Mouse (Mus musculus) liver, embryonic 16.5 days (tissue): ENCODE data around the gene Pum3. TPM values are rescaled to one million over a fixed set of nuclear protein-coding genes. Genes with fewer than 3 reads are reported as not detected.

ENCODE experiments used
- ATAC-seq: fragments of 200-750 bp; cut with Nextera tagmentation; 2 replicates; pipeline ENCODE4 v1.8.0; 2017; ENCODE audit warnings: low read depth, mild to moderate bottlenecking, moderate number of reproducible peaks, moderate library complexity
- H3K27ac ChIP-seq: fragments of 300-500 bp; sonication (generic); 2 replicates; pipeline ENCODE4 v1.5.1; 2014; ENCODE audit warnings: mild to moderate bottlenecking, low read length
- H3K27me3 ChIP-seq: fragments of 300-500 bp; sonication (generic); 2 replicates; pipeline ENCODE4 v1.6.1; 2014; ENCODE audit warnings: low read depth, low read length, mixed read lengths; ENCODE audit not compliant: control insufficient read depth, insufficient read depth
- H3K36me3 ChIP-seq: fragments of 300-500 bp; sonication (generic); 2 replicates; pipeline ENCODE4 v1.6.1; 2014; ENCODE audit warnings: mild to moderate bottlenecking; ENCODE audit not compliant: control insufficient read depth, insufficient read depth
- H3K4me1 ChIP-seq: fragments of 300-500 bp; sonication (generic); 2 replicates; pipeline ENCODE4 v1.6.1; 2014; ENCODE audit warnings: low read depth, low read length, mixed read lengths; ENCODE audit not compliant: control insufficient read depth
- H3K4me2 ChIP-seq: fragments of 300-500 bp; sonication (generic); 2 replicates; pipeline ENCODE4 v1.6.1; 2014; ENCODE audit warnings: low read depth, low read length, mixed read lengths
- H3K4me3 ChIP-seq: fragments of 300-500 bp; sonication (generic); 2 replicates; pipeline ENCODE4 v1.5.1; 2014; ENCODE audit warnings: low read depth, mild to moderate bottlenecking, low read length
- H3K9ac ChIP-seq: fragments of 300-500 bp; sonication (generic); 2 replicates; pipeline ENCODE4 v1.6.1; 2014; ENCODE audit warnings: low read depth, low read length
- H3K9me3 ChIP-seq: fragments of 300-500 bp; sonication (generic); replicated peaks from 2 replicates; pipeline ENCODE4 v1.6.1; 2016; ENCODE audit warnings: low read length; ENCODE audit not compliant: control insufficient read depth
- WGBS: fragments of 180-500 bp; shearing (Covaris S2); extraction: QIAGEN DNeasy Blood & Tissue Kit; methylation state at CpG from one replicate; pipeline ENCODE4 v1.1.7; 2014; ENCODE audit not compliant: insufficient replicate concordance; 5-methylcytosine and 5-hydroxymethylcytosine counted together
- polyA plus RNA-seq: library from polyadenylated mRNA; unstranded; fragments of >200 nt; fragmentation: Nextera tagmentation; extraction: Ambion mirVana; gene quantifications from 2 replicates; pipeline ENCODE4 v1.2.1, GENCODE M21; 2015

The Pum3 gene
- 25.3 and 31.5 TPM in 2 replicates for polyA plus RNA-seq

DNA sequence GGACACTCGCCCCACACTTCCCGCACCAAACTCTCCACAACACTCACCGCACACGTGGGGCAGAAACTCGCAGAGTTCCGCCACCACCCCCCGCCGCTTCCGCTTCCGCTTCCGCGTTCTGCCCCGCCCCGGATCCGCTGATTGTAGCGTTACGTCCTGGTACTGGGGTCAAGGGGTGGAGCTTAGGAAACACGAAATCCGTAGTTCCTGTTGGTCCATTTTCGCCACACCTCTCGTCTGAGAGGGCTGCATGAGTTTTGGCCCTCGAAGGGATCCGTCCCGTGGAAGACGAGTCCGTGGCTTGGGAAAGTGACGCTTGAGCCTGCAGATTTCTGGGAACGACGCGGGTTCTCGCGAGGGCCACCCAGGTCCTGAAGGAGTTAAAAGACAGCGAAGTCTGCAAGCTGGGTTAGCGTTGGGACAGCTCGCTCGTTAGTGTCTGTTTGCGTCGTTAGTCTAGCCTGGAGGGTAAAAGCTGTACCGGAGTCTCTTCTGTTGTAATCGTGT lies at the start of gene Pum3:
Gene Pum3 (minus strand): TSS at position 81 of the 507 bp plus-strand sequence.
- Histone ChIP-seq H3K4me1 (peaks cover 14% of the 10 kb centered on the region), H3K27me3 (no peaks in the 10 kb centered on the region), H3K27ac (peak within 1 kb of the TSS; percentile 90), H3K9ac (peak within 1 kb of the TSS; percentile 70), H3K4me3 (peak within 1 kb of the TSS; percentile 95), H3K9me3 (no peaks in the 10 kb centered on the region), H3K4me2 (peak within 1 kb of the TSS; percentile 86), H3K36me3 (peaks cover 6% of the 10 kb centered on the region; the same call in 1 of the 2 replicates)
- peak; percentile 98 for ATAC-seq
- 0% methylated on average over 40 of the region's 40 CpGs for WGBS

DNA sequence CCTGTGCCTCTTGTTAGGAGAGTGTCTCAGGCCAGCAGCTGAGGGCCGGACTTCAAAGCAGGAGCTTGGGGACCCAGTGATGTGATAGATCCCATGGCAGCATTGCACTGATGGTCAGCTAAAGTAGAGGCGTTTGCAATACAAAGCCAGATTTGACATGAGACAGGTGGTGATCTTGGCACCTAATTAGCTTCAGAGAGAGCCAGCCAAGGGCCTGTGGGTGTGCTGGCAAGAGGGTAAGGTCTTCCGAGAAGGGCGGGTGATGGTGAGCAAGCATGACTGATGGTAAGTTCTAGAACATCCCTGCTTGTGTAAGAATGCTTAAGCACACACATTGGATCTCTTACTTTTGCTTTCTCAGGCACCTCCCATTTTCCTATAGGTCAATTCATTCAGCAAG lies 37.1 kb upstream of the Pum3 start:
- WGBS = 56% methylated on average over 4 of the region's 4 CpGs
- no peak for ATAC-seq

DNA sequence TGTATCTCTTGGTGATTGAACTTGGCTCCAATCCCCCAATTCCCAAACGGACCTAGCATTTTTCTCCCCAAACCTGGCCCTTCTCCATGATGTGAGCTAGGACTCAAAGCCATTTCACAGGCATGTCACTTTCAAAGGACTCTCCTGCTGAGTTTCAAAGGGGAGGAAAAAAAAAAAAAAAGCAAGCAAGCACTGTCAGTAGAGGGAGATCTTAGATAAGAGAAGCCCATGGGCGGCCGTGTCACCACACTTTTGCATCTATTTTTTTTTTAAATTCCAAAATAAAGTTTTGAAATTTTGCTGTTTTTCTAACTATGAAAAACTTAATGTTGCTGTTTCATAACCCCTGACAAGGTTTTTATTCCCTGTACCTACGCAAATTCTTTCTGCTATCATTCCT lies 33.0 kb upstream of the Pum3 start:
- ATAC-seq = no peak
- no peaks in the 10 kb centered on the region for H3K36me3 ChIP-seq
- no peak overlapping the region for H3K4me3 ChIP-seq
- no peaks in the 10 kb centered on the region for H3K9me3 ChIP-seq
- H3K27ac ChIP-seq = no peak overlapping the region
- no peaks in the 10 kb centered on the region for H3K27me3 ChIP-seq
- no peak overlapping the region for H3K4me2 ChIP-seq
- H3K4me1 ChIP-seq = no peaks in the 10 kb centered on the region
- 41% methylated on average over 4 of the region's 4 CpGs for WGBS
- H3K9ac ChIP-seq = no peak overlapping the region

More for the DNA sequence above, 37.1 kb upstream of the Pum3 start:
- H3K4me3 ChIP-seq = no peak overlapping the region
- no peaks in the 10 kb centered on the region for H3K36me3 ChIP-seq
- no peak overlapping the region for H3K9ac ChIP-seq
- no peak overlapping the region for H3K27ac ChIP-seq
- no peaks in the 10 kb centered on the region for H3K9me3 ChIP-seq
- no peak overlapping the region for H3K4me2 ChIP-seq
- H3K4me1 ChIP-seq = no peaks in the 10 kb centered on the region
- no peaks in the 10 kb centered on the region for H3K27me3 ChIP-seq

DNA sequence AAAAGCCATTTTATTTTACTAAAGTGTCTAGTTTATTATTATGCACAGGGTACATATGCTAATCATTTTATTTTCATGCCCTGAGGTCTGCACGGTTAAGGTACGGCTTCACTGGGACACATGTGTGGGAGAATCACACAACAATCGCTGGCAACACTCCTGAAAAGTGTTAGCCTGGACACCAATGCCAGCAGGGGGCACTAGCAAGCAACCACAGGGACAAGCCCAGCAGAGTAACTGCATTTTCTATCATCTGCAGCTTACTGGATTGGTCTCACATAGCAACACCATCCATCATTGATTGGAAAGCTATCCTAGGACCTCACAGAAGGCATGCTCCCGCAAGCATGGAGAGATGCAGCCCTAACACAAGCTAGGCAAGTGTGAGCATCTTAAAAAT lies 20.8 kb upstream of the Pum3 start:
- WGBS = 33% methylated on average over 4 of the region's 4 CpGs
- Histone ChIP-seq H3K4me3 (no peak overlapping the region), H3K27ac (no peak overlapping the region), H3K4me1 (no peaks in the 10 kb centered on the region), H3K27me3 (no peaks in the 10 kb centered on the region), H3K4me2 (no peak overlapping the region), H3K9ac (no peak overlapping the region), H3K9me3 (no peaks in the 10 kb centered on the region), H3K36me3 (no peaks in the 10 kb centered on the region)
- no peak for ATAC-seq

DNA sequence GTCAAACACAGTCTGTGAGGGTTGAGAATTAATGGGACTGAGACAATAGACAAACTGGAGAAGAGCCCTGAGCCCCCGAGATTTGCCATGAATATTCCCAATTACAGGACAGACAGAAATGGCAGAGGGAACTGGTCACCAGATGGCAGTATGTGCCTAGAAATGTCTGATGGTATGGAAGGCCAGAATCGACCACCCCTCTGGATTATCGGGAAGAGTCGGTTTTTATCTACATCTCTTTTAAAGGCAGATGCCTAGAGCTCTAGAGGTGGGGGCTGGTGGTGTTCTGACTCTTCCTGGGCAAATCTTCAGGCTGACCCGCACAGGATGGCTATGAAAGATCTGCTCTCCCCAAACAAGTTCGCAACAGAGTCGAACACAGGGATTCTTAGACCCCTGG lies 17.9 kb upstream of the Pum3 start:
- WGBS = 32% methylated on average over 7 of the region's 7 CpGs
- Histone ChIP-seq H3K4me1 (no peaks in the 10 kb centered on the region), H3K4me2 (no peak overlapping the region), H3K27me3 (no peaks in the 10 kb centered on the region), H3K9ac (no peak overlapping the region), H3K27ac (no peak overlapping the region), H3K36me3 (no peaks in the 10 kb centered on the region), H3K4me3 (no peak overlapping the region), H3K9me3 (no peaks in the 10 kb centered on the region)
- ATAC-seq = no peak

DNA sequence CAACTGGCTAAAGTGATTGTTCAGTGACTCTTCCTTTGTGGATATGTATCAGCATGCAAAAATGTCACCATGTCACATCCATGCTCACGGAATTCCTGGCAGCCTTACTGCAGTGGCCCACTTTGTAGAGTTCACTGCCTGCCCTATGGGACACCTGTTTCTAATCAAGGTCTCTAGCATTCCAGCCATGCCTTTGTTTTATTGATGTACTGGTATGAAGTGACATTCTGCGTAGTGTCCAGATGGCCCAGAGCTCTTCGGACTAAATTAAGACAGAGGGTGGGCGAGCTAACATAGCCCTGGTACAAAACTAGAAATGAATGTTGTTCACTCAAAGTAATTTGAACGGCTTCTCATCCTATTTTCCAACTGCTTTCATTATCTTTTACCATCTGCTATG lies 11.5 kb upstream of the Pum3 start:
- no peaks in the 10 kb centered on the region for H3K9me3 ChIP-seq
- no peaks in the 10 kb centered on the region for H3K27me3 ChIP-seq
- H3K4me1 ChIP-seq = no peaks in the 10 kb centered on the region
- no peak overlapping the region for H3K4me3 ChIP-seq
- no peaks in the 10 kb centered on the region for H3K36me3 ChIP-seq
- no peak for ATAC-seq
- 61% methylated on average over 5 of the region's 5 CpGs for WGBS
- H3K9ac ChIP-seq = no peak overlapping the region
- no peak overlapping the region for H3K27ac ChIP-seq
- no peak overlapping the region for H3K4me2 ChIP-seq

DNA sequence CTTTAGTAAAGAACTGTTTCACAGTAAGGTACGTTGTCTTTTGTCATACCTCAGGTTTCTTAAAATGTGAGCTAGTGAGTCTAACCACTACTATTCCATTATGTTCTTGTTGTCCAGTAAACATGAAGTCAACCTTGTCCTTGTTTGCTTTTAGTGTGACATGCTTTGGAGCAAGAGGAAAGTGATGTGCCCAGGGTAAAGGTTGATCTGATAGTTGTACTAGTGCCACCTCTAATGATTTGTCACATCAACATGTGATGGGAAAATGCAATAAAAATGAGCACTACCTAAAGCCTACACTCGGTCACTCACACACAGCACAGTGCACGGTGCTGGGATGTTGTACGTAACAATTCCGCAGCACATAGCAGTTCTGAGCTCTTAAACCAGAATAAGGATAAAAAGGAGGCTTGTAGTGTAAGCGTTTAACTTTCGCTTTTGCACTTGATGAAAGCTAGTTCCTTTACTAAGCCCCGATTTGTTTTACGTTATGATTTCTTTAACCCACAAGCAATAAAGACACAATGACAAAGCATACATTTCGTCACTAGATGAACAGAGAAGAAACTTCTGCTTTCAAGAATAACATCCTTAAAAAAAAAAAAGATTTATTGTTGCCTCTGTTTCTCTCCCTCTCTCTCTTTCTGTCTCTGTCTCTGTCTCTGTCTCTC lies 8.5 kb upstream of the Pum3 start:
- ATAC-seq = no peak
- 51% methylated on average over 10 of the region's 10 CpGs for WGBS
- Histone ChIP-seq H3K4me1 (no peaks in the 10 kb centered on the region), H3K4me3 (no peak overlapping the region), H3K9me3 (no peaks in the 10 kb centered on the region), H3K4me2 (no peak overlapping the region), H3K27ac (no peak overlapping the region), H3K27me3 (no peaks in the 10 kb centered on the region), H3K36me3 (no peaks in the 10 kb centered on the region), H3K9ac (no peak overlapping the region)

DNA sequence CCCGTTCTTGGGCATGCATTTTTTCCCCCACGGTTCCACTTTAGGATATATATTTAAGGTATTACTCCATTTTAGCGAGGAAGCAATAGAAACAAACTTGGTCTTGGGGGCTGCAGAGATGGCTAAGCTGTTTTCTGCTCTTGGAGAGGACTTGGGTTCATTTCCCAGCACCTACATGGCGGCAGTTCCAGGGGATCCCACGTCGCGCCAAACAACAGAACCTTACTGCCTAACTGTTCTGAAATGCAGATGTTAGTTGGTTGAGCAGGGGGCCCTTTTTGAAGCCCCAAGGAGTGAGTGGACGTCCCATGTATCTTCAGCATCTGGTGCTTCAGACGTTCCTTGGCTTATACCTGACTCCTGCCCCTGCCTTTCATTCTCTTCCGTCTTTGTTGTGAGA lies 781 bp upstream of the Pum3 start:
- no peaks in the 10 kb centered on the region for H3K27me3 ChIP-seq
- under 1% methylated on average over 10 of the region's 10 CpGs for WGBS
- no peaks in the 10 kb centered on the region for H3K9me3 ChIP-seq
- peak overlapping the region; percentile 90 for H3K27ac ChIP-seq
- peaks cover 14% of the 10 kb centered on the region for H3K4me1 ChIP-seq
- H3K4me2 ChIP-seq = peak overlapping the region; percentile 86
- H3K4me3 ChIP-seq = peak overlapping the region; percentile 95
- peak overlapping the region; percentile 70 for H3K9ac ChIP-seq
- peaks cover under 1% of the 10 kb centered on the region; the same call in 1 of the 2 replicates for H3K36me3 ChIP-seq
- no peak for ATAC-seq

DNA sequence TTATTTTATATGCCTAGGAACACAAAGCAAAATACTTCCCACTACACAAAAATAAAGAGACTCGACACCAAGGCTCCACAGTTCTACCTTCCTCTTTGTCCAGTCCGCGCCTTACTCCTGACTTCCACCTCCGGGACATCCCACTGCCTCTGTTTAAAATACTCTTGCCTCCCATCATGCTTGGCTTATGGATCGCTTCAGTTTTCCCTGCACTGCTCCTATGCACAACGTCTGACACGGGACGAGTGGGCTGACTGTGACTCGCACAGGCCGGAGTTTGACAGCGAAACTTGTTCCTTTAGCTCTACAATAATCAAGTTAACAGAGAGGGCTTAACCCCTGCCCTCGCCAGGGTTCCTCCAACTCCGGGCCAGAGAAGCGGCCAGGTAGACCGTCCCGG lies 344 bp downstream of the Pum3 start:
- Histone ChIP-seq H3K4me3 (peak overlapping the region; percentile 95), H3K27me3 (no peaks in the 10 kb centered on the region), H3K9me3 (no peaks in the 10 kb centered on the region), H3K4me1 (peaks cover 14% of the 10 kb centered on the region), H3K4me2 (peak overlapping the region; percentile 85), H3K27ac (peak overlapping the region; percentile 63), H3K36me3 (peaks cover 7% of the 10 kb centered on the region; the same call in 1 of the 2 replicates), H3K9ac (peak overlapping the region; percentile 67)
- ATAC-seq = no peak; the same call in 1 of the 2 replicates
- 0% methylated on average over 16 of the region's 16 CpGs for WGBS
